Mouse (Mus musculus): ENCODE results near the gene Prkcd. TPM values are rescaled to one million over a fixed set of nuclear protein-coding genes. Genes with fewer than 3 reads are reported as not detected.

Prkcd gene
- total RNA-seq, 2 experiments from 2014 or later, result 33.3 to 47.5 TPM

DNA sequence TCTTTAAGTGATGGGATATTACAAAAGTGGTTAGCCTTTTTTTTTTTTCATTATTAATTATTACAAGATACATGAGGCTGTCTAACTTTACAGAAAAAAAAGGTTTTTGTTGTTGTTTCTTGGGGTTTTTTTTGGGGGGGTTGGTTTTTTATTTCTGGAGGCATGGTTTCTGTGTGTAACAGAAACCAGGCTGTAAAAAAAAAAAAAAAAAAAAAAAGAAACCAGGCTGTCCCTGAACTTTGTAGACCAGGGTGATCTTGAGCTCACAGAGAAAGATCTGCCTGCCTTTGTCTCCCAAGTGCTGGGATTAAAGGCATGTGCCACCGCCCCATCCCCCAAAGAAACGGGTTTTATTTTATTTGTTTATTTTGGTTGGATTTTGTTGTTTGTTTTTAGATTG, 74.0 kb downstream of the Prkcd start:
- no peak for DNase-seq (ENCODE audit: low spot score in 2 of 2)
- H3K27ac ChIP-seq, result no peak overlapping the region
- TF ChIP-seq CTCF (conservative IDR thresholded peaks at IDR 0.05), result no peak
- H3K4me3 ChIP-seq, result no peak overlapping the region

DNA sequence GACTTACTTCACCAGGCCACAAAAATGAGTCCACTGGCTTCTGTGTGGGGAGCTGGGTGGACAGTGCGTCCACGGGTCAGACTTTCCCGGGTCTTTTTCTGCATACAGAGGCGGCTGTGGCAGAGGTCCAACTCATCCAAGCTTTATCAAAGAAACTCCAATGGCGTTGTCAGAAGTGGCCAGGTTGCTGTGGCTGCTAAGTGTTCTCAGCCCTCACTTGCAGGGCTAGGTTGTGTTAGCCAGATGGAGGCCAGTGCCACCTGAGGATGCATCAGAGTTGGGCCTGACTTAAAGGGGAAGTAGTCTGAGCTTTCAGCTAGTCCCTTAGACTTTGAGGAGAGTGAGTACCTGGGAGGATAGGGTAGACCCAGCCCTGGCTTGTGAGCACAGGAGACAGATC, 74.5 kb downstream of the Prkcd start:
- Histone ChIP-seq H3K27ac (0 out of 2 replicates have a peak overlapping the region, but pooled peaks have one; percentile 7), H3K4me3 (peak overlapping the region; percentile 28)
- TF ChIP-seq CTCF (conservative IDR thresholded peaks at IDR 0.05), result no peak
- no peak for DNase-seq (ENCODE audit: low spot score in 2 of 2)

DNA sequence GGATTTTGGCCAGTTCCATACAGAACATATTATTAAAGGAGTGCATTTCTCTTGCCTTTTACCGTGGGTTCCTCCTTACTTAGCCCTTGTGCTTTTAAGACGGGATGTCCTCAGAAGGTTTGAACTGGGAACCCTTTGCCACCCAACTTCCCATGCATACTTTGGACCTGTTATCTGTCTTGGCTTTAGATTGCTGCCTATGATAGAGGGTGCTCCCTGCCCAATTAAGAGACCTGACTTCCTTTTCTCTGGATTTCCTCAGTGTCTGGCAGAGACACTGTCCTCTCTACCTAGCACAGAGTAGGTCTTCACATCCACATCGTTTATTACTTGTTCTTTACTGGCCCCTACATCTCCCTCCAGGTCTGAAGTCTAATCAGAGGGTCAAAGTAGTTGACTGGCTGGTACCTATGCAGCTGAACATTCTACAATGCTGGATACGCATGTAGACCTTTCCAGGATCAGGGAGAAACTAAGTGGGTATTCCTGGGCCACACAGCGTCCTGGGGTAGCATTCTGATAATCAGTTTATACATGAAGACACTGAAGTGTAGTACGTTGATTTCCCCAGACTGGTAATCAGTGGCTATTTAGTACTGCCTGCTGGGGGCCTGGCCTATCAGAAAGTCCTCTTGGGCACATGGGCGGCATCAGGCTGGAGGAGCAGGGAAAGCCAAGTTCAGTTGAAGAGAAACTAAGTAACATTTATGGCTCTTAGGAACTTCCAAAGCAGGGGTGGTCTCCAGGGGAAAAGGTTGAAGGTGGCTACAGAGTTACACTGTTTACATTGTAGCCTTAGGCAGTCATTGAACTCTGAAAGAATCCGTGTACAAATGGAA, 75.6 kb downstream of the Prkcd start:
- no peak for TF ChIP-seq CTCF (conservative IDR thresholded peaks at IDR 0.05)
- Histone ChIP-seq H3K27ac (peak overlapping the region; percentile 94), H3K4me3 (peak overlapping the region; percentile 93)
- DNase-seq (ENCODE audit: low spot score in 2 of 2), result no peak

DNA sequence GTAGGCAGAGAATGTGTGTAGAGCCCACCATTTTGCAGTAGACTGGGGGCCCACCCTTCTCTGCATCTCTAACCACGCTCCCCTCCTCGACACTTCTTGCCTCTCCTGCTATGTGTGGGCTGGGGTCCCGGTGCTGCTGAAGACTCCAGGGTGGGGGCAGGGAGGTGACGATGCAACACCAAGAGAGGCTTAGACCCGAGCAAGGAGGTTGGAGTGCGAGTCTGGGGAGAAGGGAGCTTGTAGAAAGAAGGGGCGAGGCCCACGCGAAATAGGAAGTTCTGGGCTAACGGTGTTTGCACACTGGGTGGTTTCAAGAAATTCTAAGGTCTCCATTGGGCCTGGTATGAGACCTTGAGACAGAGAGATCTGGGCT, 76.2 kb downstream of the Prkcd start:
- no peak for TF ChIP-seq CTCF (conservative IDR thresholded peaks at IDR 0.05)
- H3K27ac ChIP-seq, result peak overlapping the region; percentile 94

DNA sequence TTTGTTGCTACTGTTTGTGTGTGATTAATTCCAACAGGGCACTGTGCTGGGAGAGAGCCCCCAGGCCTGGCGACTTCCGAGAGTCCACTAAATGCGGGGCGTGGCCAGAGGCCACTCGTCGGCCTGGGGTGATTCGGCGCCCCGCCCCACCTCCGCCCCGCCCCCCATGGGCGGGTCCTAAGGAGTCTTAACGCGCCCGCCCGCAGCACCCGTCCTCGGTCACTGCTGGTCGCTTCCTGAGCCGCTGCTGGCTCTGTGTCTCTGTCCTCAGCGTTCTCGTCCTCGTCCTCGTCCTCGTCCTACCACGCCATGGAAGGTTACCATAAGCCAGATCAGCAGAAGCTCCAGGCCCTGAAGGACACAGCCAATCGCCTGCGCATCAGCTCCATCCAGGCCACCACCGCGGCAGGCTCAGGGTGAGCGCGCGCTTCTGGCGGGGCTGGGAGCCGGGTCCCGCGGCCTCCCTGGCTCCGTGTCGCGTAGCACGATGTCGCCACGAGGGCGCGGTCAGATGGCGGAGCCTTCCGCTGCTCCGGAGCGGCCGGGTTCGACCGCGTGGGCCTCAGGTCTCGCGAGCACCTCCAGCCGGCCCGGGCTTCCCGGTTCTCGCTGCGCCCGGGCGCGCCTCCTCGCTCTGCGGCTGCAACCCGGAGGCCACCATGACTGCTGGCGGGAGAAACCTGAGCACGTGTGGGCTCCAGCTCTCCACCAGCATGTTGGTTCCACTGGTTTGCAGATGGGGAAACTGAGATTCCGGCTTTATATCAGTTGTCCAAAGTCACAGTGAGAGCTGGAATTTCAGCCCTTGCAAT, 76.8 kb downstream of the Prkcd start:
- no peak for TF ChIP-seq CTCF (conservative IDR thresholded peaks at IDR 0.05)
- H3K4me3 ChIP-seq, result peak overlapping the region; percentile 93
- H3K27ac ChIP-seq, result peak overlapping the region; percentile 94
- DNase-seq (ENCODE audit: low spot score in 2 of 2), result peak; percentile 91

More for the DNA sequence above, 76.2 kb downstream of the Prkcd start:
- no peak for DNase-seq (ENCODE audit: low spot score in 2 of 2)
- peak overlapping the region; percentile 93 for H3K4me3 ChIP-seq

DNA sequence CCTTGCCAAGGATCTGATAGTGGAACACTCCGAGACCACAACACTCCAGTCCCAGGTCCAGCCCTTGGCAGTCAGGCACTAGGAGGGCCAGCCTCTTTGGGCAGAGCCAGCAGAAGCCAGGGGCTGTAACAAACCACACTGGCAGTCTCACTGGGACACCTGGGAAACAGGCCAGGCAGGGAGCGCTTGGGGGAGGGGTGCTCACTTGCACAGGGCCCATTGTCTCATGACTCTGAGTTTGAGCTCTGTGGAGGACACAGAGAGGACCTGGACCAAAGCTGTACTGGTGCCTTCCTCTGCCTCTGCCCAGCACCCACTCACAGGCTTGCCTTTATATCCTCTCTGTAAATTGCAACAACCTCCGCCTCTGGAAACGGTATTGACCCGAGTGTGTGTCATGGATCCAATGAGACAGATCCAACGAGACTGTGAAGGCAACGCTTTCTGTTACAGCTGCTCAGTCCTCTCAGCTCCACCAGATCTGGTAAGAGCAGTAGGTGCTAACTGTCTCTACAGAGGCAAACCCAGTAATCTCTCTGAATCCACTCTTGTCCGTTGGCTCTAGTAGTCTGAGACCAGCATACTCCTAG, 77.8 kb downstream of the Prkcd start, which contains the start of gene Tkt:
TSS of gene Tkt (plus strand) at position 229 of the 590 bp plus-strand sequence.
- peak within 1 kb of the TSS; percentile 94 for H3K27ac ChIP-seq
- no peak for TF ChIP-seq CTCF (conservative IDR thresholded peaks at IDR 0.05)
- DNase-seq (ENCODE audit: low spot score in 2 of 2), result peak; percentile 79 to 85
- peak within 1 kb of the TSS; percentile 93 for H3K4me3 ChIP-seq

Small RNA genes within 50 kb of the gene (microRNA-seq; reads per million reads assigned to microRNA genes)
- 5.1 to 5.5 reads per million in 2 experiments for gene Mir3076

Other genes with a start within 250 kb of the Prkcd start
- 10 to 100 TPM; 22.7 to 23.0 TPM for gene Dcp1a, start 146.7 kb downstream of the Prkcd start, total RNA-seq (2021)
- 10 to 100 TPM; 51.9 to 52.2 TPM for gene Cacna1d, start 134.8 kb downstream of the Prkcd start, total RNA-seq (2021)
- gene Tkt, start 77.9 kb downstream of the Prkcd start, total RNA-seq (2021), result 100 to 1,000 TPM; 162 to 164 TPM
- 10 to 100 TPM; 10.8 to 12.0 TPM for gene Rft1, start 28.1 kb upstream of the Prkcd start, total RNA-seq (2021)
- 10 to 100 TPM; 33.5 to 36.6 TPM for gene Sfmbt1, start 88.6 kb upstream of the Prkcd start, total RNA-seq (2021)
- 10 to 100 TPM; 21.6 to 24.5 TPM for gene Tmem110, start 199.4 kb upstream of the Prkcd start, total RNA-seq (2021)